Mouse (Mus musculus): Measurements from ENCODE around the gene Plac9a.

DNA sequence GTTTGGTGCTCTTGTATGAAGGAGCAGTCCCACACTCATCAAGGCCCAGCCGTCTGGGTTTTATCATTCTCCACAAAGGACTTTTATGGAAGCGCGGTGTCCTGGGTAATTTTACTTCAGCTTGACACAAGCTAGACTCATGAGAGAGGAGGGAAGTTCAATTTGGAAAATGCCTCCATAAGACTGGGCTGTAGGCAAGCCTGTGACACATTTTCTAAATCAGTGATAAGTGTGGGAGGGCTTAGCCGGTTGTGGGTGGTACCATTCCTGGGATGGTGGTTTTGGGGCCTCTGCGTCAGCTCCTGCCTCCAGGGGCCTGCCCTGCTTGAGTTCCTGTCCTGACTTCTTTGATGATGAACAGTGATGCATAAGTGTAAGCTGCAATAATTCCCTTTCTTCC, 37.6 kb downstream of the Plac9a start:
- TF ChIP-seq POLR2A (IDR thresholded peaks at IDR 0.05; ENCODE audit: extremely low read depth, insufficient read depth, low read length) (no peak), CTCF (IDR thresholded peaks at IDR 0.05; ENCODE audit: low read depth, low read length) (no peak)
